Mouse (Mus musculus) limb, embryonic 14.5 days (tissue): Measurements from ENCODE around the gene Exoc3l. TPM values are rescaled to one million over a fixed set of nuclear protein-coding genes. Genes with fewer than 3 reads are reported as not detected.

ENCODE experiments used
- ATAC-seq: fragments of 200-750 bp; cut with Nextera tagmentation; 2 replicates; pipeline ENCODE4 v1.8.0; 2017; ENCODE audit warnings: low read depth, moderate number of reproducible peaks, moderate TSS enrichment; ENCODE audit not compliant: low FRiP score
- DNase-seq: peaks from one replicate; pipeline ENCODE4 v3.0.0-alpha.2; 2015; ENCODE audit warnings: low spot score
- H3K27ac ChIP-seq: fragments of 300-500 bp; sonication (generic); replicated peaks from 2 replicates; pipeline ENCODE4 v1.5.1; 2014; ENCODE audit warnings: low read depth, mild to moderate bottlenecking, low read length, moderate library complexity, mixed read lengths
- H3K27me3 ChIP-seq: fragments of 300-500 bp; sonication (generic); 2 replicates; pipeline ENCODE4 v1.6.1; 2014; ENCODE audit warnings: low read length, mixed read lengths; ENCODE audit not compliant: control insufficient read depth, insufficient read depth
- H3K36me3 ChIP-seq: fragments of 300-500 bp; sonication (generic); 2 replicates; pipeline ENCODE4 v1.6.1; 2014; ENCODE audit warnings: mild to moderate bottlenecking, low read length, moderate library complexity, mixed read lengths; ENCODE audit not compliant: control insufficient read depth, insufficient read depth
- H3K4me1 ChIP-seq: fragments of 300-500 bp; sonication (generic); 2 replicates; pipeline ENCODE4 v1.6.1; 2014; ENCODE audit warnings: antibody characterized with exemption, low read length, mixed read lengths; ENCODE audit not compliant: control insufficient read depth, insufficient read depth
- H3K4me2 ChIP-seq: fragments of 300-500 bp; sonication (generic); replicated peaks from 2 replicates; pipeline ENCODE4 v1.6.1; 2014; ENCODE audit warnings: low read depth, mild to moderate bottlenecking, low read length, moderate library complexity; ENCODE audit not compliant: severe bottlenecking
- H3K4me3 ChIP-seq: fragments of 300-500 bp; sonication (generic); replicated peaks from 2 replicates; pipeline ENCODE4 v1.5.1; 2014; ENCODE audit warnings: low read length
- H3K9ac ChIP-seq: fragments of 300-500 bp; sonication (generic); 2 replicates; pipeline ENCODE4 v1.6.1; 2014; ENCODE audit warnings: mild to moderate bottlenecking, low read depth, low read length, moderate library complexity; ENCODE audit not compliant: severe bottlenecking
- H3K9me3 ChIP-seq: fragments of 300-500 bp; sonication (generic); 2 replicates; pipeline ENCODE4 v1.6.1; 2016; ENCODE audit warnings: low read length; ENCODE audit not compliant: control insufficient read depth
- POLR2A ChIP-seq: fragments of 200-500 bp; IDR thresholded peaks from 2 replicates; pipeline ENCODE4 v1.8.0; 2012; ENCODE audit warnings: inconsistent platforms, mild to moderate bottlenecking, moderate library complexity, borderline replicate concordance; ENCODE audit not compliant: insufficient read depth, insufficient read length; ENCODE audit errors: extremely low read depth
- WGBS: fragments of 180-500 bp; shearing (Covaris S2); extraction: QIAGEN DNeasy Blood & Tissue Kit; methylation state at CpG from one replicate; pipeline ENCODE4 v1.1.7; 2014; 5-methylcytosine and 5-hydroxymethylcytosine counted together
- polyA plus RNA-seq, 2 experiments: library from polyadenylated mRNA; depleted of rRNA in 1 of 2; stranded (reverse) in 1 of 2; unstranded in 1 of 2; fragments of >200 nt; fragmentation: Nextera tagmentation in 1 of 2; extraction: Ambion mirVana in 1 of 2; gene quantifications; 2 replicates each; pipeline versions ENCODE4 v1.2.1 to v1.2.3; 2012 to 2014

Exoc3l gene
- polyA plus RNA-seq, 2 experiments, result 7.4 to 14.4 TPM

- H3K4me1 ChIP-seq, result peaks cover 18% of the 10 kb centered on the region
- H3K4me2 ChIP-seq, result peak overlapping the region; percentile 62
- H3K4me3 ChIP-seq, result peak overlapping the region; percentile 47
- H3K27me3 ChIP-seq, result peaks cover 12% of the 10 kb centered on the region
- under 1% methylated on average over 53 of the region's 53 CpGs for WGBS
- DNase-seq (peak; percentile 94), ATAC-seq (peak; percentile 93)
- no peaks in the 10 kb centered on the region for H3K9me3 ChIP-seq
- peak overlapping the region; percentile 52 for H3K9ac ChIP-seq
- peaks cover 6% of the 10 kb centered on the region for H3K36me3 ChIP-seq
- peak overlapping the region; percentile 39 for H3K27ac ChIP-seq
- peak; percentile 88 for TF ChIP-seq POLR2A
Observed at GRCm38 (mm10) chr8:105288958-105289732, 6.8 kb downstream of the Exoc3l start.

- H3K4me2 ChIP-seq, result peak overlapping the region; percentile 62
- H3K9ac ChIP-seq, result no peak overlapping the region
- H3K36me3 ChIP-seq, result peaks cover 8% of the 10 kb centered on the region
- no peaks in the 10 kb centered on the region for H3K9me3 ChIP-seq
- 90% methylated on average over 5 of the region's 5 CpGs for WGBS
- DNase-seq (no peak), ATAC-seq (no peak)
- H3K27me3 ChIP-seq, result peaks cover 12% of the 10 kb centered on the region
- H3K4me3 ChIP-seq, result no peak overlapping the region
- no peak overlapping the region for H3K27ac ChIP-seq
- TF ChIP-seq POLR2A, result no peak
- H3K4me1 ChIP-seq, result peaks cover 18% of the 10 kb centered on the region
Observed at GRCm38 (mm10) chr8:105288231-105288630, 7.7 kb downstream of the Exoc3l start.

GRCm38 (mm10) chr8:105286907-105287306, 9.0 kb downstream of the Exoc3l start:
- ATAC-seq (no peak), DNase-seq (no peak)
- Histone ChIP-seq H3K4me2 (no peak overlapping the region), H3K4me1 (peaks cover 18% of the 10 kb centered on the region), H3K4me3 (no peak overlapping the region), H3K36me3 (peaks cover 10% of the 10 kb centered on the region), H3K9ac (no peak overlapping the region), H3K27ac (no peak overlapping the region), H3K27me3 (peaks cover 12% of the 10 kb centered on the region), H3K9me3 (no peaks in the 10 kb centered on the region)
- TF ChIP-seq POLR2A, result no peak
- WGBS, result 83% methylated on average over 4 of the region's 4 CpGs

GRCm38 (mm10) chr8:105285514-105285913, 10.4 kb downstream of the Exoc3l start:
- DNase-seq (no peak), ATAC-seq (no peak)
- Histone ChIP-seq H3K36me3 (peaks cover 15% of the 10 kb centered on the region), H3K4me2 (no peak overlapping the region), H3K9ac (no peak overlapping the region), H3K27me3 (peaks cover 8% of the 10 kb centered on the region), H3K27ac (no peak overlapping the region), H3K4me3 (no peak overlapping the region), H3K9me3 (no peaks in the 10 kb centered on the region), H3K4me1 (peaks cover 15% of the 10 kb centered on the region)
- no peak for TF ChIP-seq POLR2A
- WGBS, result 42% methylated on average over 12 of the region's 12 CpGs

- DNase-seq (no peak), ATAC-seq (peak; percentile 24; the same call in 1 of the 2 replicates)
- Histone ChIP-seq H3K36me3 (peaks cover 15% of the 10 kb centered on the region), H3K4me1 (peaks cover 7% of the 10 kb centered on the region; the same call in 1 of the 2 replicates), H3K4me2 (no peak overlapping the region), H3K4me3 (no peak overlapping the region), H3K9me3 (no peaks in the 10 kb centered on the region), H3K27ac (no peak overlapping the region), H3K27me3 (peaks cover 20% of the 10 kb centered on the region), H3K9ac (no peak overlapping the region)
- WGBS, result 23% methylated on average over 23 of the region's 23 CpGs
- no peak for TF ChIP-seq POLR2A
Observed at GRCm38 (mm10) chr8:105283074-105283473, 12.8 kb downstream of the Exoc3l start.
